Mouse (Mus musculus): ENCODE data around the gene Ubap2l. TPM values are rescaled to one million over a fixed set of nuclear protein-coding genes. Genes with fewer than 3 reads are reported as not detected.

The Ubap2l gene
- polyA plus RNA-seq, 1 experiment from 2014 or later: 174 TPM

DNA sequence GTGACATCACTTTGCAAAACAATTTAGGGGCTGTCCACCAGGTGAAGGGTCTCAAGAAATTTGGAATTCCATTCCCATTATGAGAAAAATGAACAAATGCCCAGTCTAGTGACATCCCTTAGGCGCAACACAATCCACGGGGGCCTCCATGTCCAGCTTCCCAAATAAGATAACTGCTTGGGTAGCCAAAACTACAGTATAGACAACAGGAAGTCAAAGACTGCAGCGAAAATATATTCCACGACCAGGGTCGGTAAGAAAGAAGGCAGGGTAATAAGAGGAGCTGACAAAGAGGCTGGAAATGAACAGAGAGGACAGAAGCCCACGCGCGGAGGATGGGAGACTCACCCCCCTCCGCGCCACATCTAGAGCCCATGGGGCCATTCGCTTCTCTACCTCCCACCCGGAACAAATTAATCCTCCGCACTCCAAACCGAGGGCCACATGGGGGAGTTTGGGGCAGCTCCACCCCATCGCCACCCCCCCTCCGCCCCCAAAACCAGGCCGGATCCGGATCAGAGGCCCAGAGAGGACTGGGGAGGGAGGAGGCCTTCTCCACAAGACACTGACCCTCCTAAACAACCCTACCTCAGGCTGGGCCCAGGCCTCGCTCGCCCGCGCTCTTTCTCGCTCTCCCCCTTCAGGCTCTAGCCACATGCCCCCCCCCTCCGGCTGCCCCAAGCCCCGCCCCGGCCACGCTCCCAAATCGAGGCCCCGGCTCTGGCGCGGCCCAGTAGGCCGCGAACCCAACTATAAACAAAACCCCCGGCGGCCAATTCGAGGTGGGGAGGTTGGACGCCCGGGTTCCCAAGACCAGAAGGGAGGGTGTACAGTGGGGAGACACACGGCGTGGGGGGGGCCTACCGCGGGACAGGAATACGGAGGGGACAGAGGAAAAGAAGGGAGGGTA lies 732 bp downstream of the Ubap2l start, which contains the start of gene 4933434E20Rik:
Gene 4933434E20Rik (plus strand): TSS at position 196 of the 910 bp plus-strand sequence.
- peak within 1 kb of the TSS; percentile 70 for H3K4me2 ChIP-seq (ENCODE audit: low read length)
- under 1% methylated on average over 43 of the region's 43 CpGs for WGBS
- H3K27ac ChIP-seq (replicated peaks; ENCODE audit: low read depth, low read length): peak within 1 kb of the TSS; percentile 94
- ATAC-seq (ENCODE audit: low FRiP score, low TSS enrichment) (peak; percentile 75), DNase-seq (peak; percentile 72)
- H3K4me3 ChIP-seq (replicated peaks; ENCODE audit: low read depth, low read length): peak within 1 kb of the TSS; percentile 78
- peaks cover 32% of the 10 kb centered on the region for H3K4me1 ChIP-seq (ENCODE audit: control insufficient read depth, insufficient read depth, low read length)
- peak within 1 kb of the TSS; percentile 95 for H3K9ac ChIP-seq (replicated peaks; ENCODE audit: low read length)
- no peaks in the 10 kb centered on the region for H3K9me3 ChIP-seq (ENCODE audit: control insufficient read depth, low read length)
- peaks cover 28% of the 10 kb centered on the region for H3K36me3 ChIP-seq (ENCODE audit: control insufficient read depth, insufficient read depth, low read length)
- H3K27me3 ChIP-seq (ENCODE audit: control insufficient read depth, insufficient read depth, low read length): no peaks in the 10 kb centered on the region

DNA sequence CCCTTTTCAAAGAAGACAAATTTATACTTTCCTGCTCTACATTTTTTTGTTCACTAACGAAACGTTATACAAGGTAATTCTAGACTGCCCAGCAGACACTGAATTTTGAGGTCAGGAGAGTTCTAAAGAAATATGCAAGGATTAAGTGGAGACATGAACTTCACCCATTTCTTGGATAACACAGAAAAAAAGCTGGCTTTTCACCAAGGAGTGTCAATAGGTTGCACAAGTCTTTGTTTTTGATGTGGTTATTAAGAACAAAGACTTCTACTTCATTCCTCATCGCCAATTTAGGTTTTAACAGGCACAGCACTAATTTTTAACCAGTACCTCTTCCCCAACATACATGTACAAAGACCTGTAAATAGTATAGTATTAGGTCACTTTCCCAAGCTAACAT lies 2.7 kb downstream of the Ubap2l start:
- Histone ChIP-seq H3K9ac (replicated peaks; ENCODE audit: low read length) (no peak overlapping the region), H3K4me2 (ENCODE audit: low read length) (0 out of 2 replicates have a peak overlapping the region, but pooled peaks have one; percentile 4), H3K9me3 (ENCODE audit: control insufficient read depth, low read length) (no peaks in the 10 kb centered on the region), H3K27me3 (ENCODE audit: control insufficient read depth, insufficient read depth, low read length) (no peaks in the 10 kb centered on the region), H3K36me3 (ENCODE audit: control insufficient read depth, insufficient read depth, low read length) (peaks cover 25% of the 10 kb centered on the region), H3K27ac (replicated peaks; ENCODE audit: low read depth, low read length) (no peak overlapping the region), H3K4me3 (replicated peaks; ENCODE audit: low read depth, low read length) (no peak overlapping the region), H3K4me1 (ENCODE audit: control insufficient read depth, insufficient read depth, low read length) (peaks cover 24% of the 10 kb centered on the region)
- ATAC-seq (ENCODE audit: low FRiP score, low TSS enrichment): no peak
- 78% methylated on average over 3 of the region's 3 CpGs for WGBS
- DNase-seq: no peak

DNA sequence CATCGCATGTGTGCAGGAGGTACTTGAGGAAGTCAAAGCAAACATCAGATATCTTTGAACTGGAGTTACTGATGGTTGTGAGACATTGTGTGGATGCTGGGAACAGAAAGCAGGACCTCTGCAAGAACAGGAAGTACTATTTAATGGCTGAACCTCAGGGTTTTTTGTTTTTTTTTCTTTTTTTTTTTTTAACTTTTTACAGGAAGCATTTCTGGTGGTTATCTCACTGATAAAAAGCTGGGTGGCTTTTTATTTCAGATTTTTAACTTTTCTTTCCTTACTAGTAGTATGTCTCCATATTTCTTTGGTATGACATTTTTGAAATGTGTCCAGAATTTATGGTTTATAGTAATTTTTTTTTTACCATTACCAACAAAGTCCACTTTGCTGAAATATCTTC lies 16.2 kb downstream of the Ubap2l start:
- Histone ChIP-seq H3K4me3 (replicated peaks; ENCODE audit: low read depth, low read length) (no peak overlapping the region), H3K4me1 (ENCODE audit: control insufficient read depth, insufficient read depth, low read length) (no peaks in the 10 kb centered on the region), H3K4me2 (ENCODE audit: low read length) (no peak overlapping the region), H3K36me3 (ENCODE audit: control insufficient read depth, insufficient read depth, low read length) (peaks cover 87% of the 10 kb centered on the region), H3K9ac (replicated peaks; ENCODE audit: low read length) (no peak overlapping the region), H3K27me3 (ENCODE audit: control insufficient read depth, insufficient read depth, low read length) (no peaks in the 10 kb centered on the region), H3K9me3 (ENCODE audit: control insufficient read depth, low read length) (no peaks in the 10 kb centered on the region), H3K27ac (replicated peaks; ENCODE audit: low read depth, low read length) (no peak overlapping the region)
- ATAC-seq (ENCODE audit: low FRiP score, low TSS enrichment) (no peak), DNase-seq (no peak)
- WGBS: 98% methylated on average over 1 of the region's 1 CpGs

DNA sequence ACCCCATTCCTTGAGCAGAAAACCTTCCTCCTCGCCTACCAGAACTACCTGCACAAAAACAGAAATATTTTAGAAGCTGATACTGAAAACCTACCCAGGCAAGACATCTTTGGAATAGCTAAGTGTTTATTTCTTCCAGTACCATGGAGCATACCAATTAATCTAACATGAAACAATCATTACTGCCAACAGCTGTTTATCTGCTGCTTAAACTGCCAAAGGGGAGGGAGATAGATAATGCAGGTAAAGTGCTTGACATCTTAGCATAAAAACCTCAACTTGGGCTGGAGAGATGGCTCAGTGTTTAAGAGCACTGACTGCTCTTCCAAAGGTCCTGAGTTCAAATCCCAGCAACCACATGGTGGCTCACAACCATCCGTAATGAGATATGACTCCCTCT lies 17.8 kb downstream of the Ubap2l start:
- H3K9ac ChIP-seq (replicated peaks; ENCODE audit: low read length): no peak overlapping the region
- H3K9me3 ChIP-seq (ENCODE audit: control insufficient read depth, low read length): no peaks in the 10 kb centered on the region
- no peaks in the 10 kb centered on the region for H3K27me3 ChIP-seq (ENCODE audit: control insufficient read depth, insufficient read depth, low read length)
- no peak overlapping the region for H3K27ac ChIP-seq (replicated peaks; ENCODE audit: low read depth, low read length)
- no peak overlapping the region for H3K4me3 ChIP-seq (replicated peaks; ENCODE audit: low read depth, low read length)
- H3K4me1 ChIP-seq (ENCODE audit: control insufficient read depth, insufficient read depth, low read length): no peaks in the 10 kb centered on the region
- peaks cover 90% of the 10 kb centered on the region for H3K36me3 ChIP-seq (ENCODE audit: control insufficient read depth, insufficient read depth, low read length)
- ATAC-seq (ENCODE audit: low FRiP score, low TSS enrichment) (no peak), DNase-seq (no peak)
- no peak overlapping the region for H3K4me2 ChIP-seq (ENCODE audit: low read length)
- WGBS: 93% methylated on average over 2 of the region's 2 CpGs

DNA sequence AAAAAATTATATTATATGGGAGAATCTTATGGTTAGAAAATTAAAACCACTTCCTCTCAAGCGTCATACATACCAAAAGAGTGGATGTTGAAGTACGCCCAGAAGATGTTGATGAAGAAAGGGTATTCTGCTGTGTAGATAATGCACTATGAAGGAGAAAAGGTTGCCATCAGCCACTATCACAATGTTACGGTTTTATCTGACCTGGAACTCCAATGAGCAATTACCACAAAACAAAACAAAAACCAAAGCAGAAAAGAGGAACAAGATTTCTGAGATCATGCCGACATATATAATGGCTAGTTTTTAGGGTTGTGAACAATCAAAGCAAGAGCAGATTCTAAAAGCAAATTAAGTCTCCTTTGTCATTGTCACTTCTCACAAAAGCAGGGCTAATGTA lies 35.8 kb downstream of the Ubap2l start:
- no peak overlapping the region for H3K4me3 ChIP-seq (replicated peaks; ENCODE audit: low read depth, low read length)
- ATAC-seq (ENCODE audit: low FRiP score, low TSS enrichment) (no peak), DNase-seq (no peak)
- no peak overlapping the region for H3K9ac ChIP-seq (replicated peaks; ENCODE audit: low read length)
- H3K36me3 ChIP-seq (ENCODE audit: control insufficient read depth, insufficient read depth, low read length): peaks cover 100% of the 10 kb centered on the region
- H3K27me3 ChIP-seq (ENCODE audit: control insufficient read depth, insufficient read depth, low read length): no peaks in the 10 kb centered on the region
- no peak overlapping the region for H3K27ac ChIP-seq (replicated peaks; ENCODE audit: low read depth, low read length)
- no peaks in the 10 kb centered on the region for H3K4me1 ChIP-seq (ENCODE audit: control insufficient read depth, insufficient read depth, low read length)
- H3K9me3 ChIP-seq (ENCODE audit: control insufficient read depth, low read length): no peaks in the 10 kb centered on the region
- 93% methylated on average over 4 of the region's 4 CpGs for WGBS
- no peak overlapping the region for H3K4me2 ChIP-seq (ENCODE audit: low read length)

DNA sequence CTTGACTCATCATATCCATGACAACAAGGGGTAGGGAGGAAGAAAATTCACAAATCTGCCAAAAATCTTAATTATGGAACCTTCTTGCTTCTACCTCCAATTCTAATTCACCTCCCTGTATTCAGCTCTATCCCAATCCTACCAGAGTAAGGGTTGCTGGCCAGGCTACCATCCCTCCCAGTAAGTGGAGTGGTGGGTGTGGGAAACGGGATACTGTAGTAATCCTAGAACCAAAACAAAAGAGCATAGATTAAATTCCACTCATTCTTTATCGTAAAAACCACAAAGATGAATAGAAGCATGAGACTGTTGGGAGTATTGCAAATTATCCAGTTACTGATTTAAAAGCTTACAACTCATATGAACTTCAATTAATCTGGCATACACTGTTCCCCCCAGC lies 42.1 kb downstream of the Ubap2l start:
- H3K4me1 ChIP-seq (ENCODE audit: control insufficient read depth, insufficient read depth, low read length): no peaks in the 10 kb centered on the region
- peaks cover 98% of the 10 kb centered on the region for H3K36me3 ChIP-seq (ENCODE audit: control insufficient read depth, insufficient read depth, low read length)
- no peak for ATAC-seq (ENCODE audit: low FRiP score, low TSS enrichment)
- WGBS: 87% methylated on average over 2 of the region's 2 CpGs
- no peak for DNase-seq
- H3K9ac ChIP-seq (replicated peaks; ENCODE audit: low read length): no peak overlapping the region
- no peak overlapping the region for H3K4me2 ChIP-seq (ENCODE audit: low read length)
- no peak overlapping the region for H3K27ac ChIP-seq (replicated peaks; ENCODE audit: low read depth, low read length)
- H3K4me3 ChIP-seq (replicated peaks; ENCODE audit: low read depth, low read length): no peak overlapping the region
- H3K27me3 ChIP-seq (ENCODE audit: control insufficient read depth, insufficient read depth, low read length): no peaks in the 10 kb centered on the region
- H3K9me3 ChIP-seq (ENCODE audit: control insufficient read depth, low read length): no peaks in the 10 kb centered on the region

DNA sequence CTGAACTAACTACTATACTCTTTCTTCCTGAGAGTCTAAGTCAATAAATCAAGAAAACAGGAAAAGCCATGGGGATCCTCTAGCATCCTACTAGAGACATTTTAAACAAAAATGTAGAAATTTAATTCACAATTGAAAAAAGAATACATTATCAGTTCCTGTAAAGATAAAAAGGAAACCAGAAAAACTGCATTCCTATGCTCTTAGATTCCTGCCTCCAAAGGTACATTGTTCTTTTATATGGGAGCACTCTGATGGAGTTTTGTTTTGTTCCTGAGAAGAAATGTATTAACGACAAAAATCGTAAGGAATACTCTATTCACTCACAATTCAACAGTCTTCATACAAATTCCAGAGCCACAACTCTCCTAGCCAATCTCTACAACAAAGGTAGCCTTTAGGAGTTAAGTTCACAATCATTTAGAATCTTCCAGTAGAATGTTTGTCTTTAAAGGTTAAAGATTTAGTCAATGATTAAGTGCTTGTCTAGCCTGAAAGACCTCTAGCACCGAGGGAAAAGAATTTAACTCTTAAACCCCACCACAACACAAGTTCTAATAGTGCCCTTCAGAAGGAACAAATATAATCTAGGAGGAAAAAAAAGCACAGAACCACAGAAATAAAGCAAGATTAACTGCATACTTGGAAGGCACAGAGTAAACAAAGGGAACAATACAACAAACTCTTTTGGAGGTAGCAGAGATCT lies 48.2 kb downstream of the Ubap2l start:
- WGBS: 85% methylated on average over 3 of the region's 3 CpGs
- H3K9me3 ChIP-seq (ENCODE audit: control insufficient read depth, low read length): no peaks in the 10 kb centered on the region
- no peak overlapping the region for H3K27ac ChIP-seq (replicated peaks; ENCODE audit: low read depth, low read length)
- H3K36me3 ChIP-seq (ENCODE audit: control insufficient read depth, insufficient read depth, low read length): peaks cover 90% of the 10 kb centered on the region
- H3K4me3 ChIP-seq (replicated peaks; ENCODE audit: low read depth, low read length): no peak overlapping the region
- no peak for DNase-seq
- no peak for ATAC-seq (ENCODE audit: low FRiP score, low TSS enrichment)
- peaks cover under 1% of the 10 kb centered on the region; the same call in 1 of the 2 replicates for H3K4me1 ChIP-seq (ENCODE audit: control insufficient read depth, insufficient read depth, low read length)
- no peak overlapping the region for H3K9ac ChIP-seq (replicated peaks; ENCODE audit: low read length)
- no peaks in the 10 kb centered on the region for H3K27me3 ChIP-seq (ENCODE audit: control insufficient read depth, insufficient read depth, low read length)
- no peak overlapping the region for H3K4me2 ChIP-seq (ENCODE audit: low read length)

DNA sequence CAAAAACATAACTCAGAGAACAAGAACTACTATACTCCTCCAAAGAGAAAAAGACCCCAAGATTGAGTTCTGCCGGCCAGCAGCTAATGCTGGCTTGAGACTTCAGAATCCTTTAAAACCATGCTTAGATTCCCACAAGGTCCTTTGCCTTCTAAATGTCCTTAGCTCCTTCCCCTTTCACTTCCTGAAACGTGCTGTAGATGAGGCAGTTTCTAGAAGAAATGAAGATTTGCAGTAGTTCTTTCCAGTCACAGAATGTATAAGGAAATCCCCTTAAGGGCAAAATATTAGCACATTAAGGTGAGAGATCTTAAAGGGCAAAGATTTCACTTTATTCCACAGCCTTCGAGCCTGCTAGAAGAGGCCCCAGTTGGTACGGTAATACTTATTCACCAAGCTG lies 52.6 kb downstream of the Ubap2l start:
- DNase-seq (no peak), ATAC-seq (ENCODE audit: low FRiP score, low TSS enrichment) (no peak)
- Histone ChIP-seq H3K4me3 (replicated peaks; ENCODE audit: low read depth, low read length) (0 out of 2 replicates have a peak overlapping the region, but pooled peaks have one; percentile 72), H3K9me3 (ENCODE audit: control insufficient read depth, low read length) (no peaks in the 10 kb centered on the region), H3K4me2 (ENCODE audit: low read length) (no peak overlapping the region), H3K9ac (replicated peaks; ENCODE audit: low read length) (no peak overlapping the region), H3K27me3 (ENCODE audit: control insufficient read depth, insufficient read depth, low read length) (no peaks in the 10 kb centered on the region), H3K27ac (replicated peaks; ENCODE audit: low read depth, low read length) (no peak overlapping the region), H3K36me3 (ENCODE audit: control insufficient read depth, insufficient read depth, low read length) (peaks cover 64% of the 10 kb centered on the region), H3K4me1 (ENCODE audit: control insufficient read depth, insufficient read depth, low read length) (peaks cover 8% of the 10 kb centered on the region)
- 85% methylated on average over 4 of the region's 4 CpGs for WGBS

Measured in midbrain, embryonic 14.5 days (tissue).